Mouse (Mus musculus): ENCODE measurements around the gene Lancl2.

Gene Lancl2

DNA sequence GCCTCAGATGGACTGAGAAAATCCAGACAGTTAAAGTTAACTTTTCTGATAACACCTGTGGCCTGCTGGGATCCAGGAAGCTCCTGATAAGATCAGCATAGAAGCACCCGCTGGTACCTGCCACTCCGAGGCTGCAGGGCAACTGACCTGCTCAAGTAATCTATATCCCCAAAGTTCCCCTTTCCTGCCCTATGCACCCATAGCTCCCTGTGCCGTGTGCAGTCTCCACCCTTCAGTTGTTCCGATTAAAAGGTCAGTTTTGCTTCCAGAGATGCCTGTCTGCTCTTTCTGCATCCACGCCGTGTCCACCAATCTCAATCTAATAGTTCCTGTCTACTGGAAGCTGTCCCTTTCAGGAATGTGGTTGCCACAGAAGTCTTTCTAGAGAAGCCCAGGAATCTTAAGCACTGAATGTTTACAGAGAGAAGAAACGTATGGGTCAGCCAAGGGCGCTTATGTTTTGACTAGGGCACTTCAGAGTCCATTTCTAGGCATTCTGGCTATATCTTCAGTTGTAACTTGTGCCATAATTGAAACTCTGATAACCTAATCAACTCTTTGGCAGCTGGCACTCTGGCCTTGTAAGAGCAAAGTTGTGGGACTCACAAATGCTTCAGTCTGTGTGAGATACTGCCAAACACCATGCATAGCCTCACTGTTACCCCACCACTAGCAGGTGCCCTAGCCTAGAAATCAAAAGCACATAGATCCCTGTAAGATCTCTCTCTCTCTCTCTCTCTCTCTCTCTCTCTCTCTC is 65.0 kb downstream of the Lancl2 start:
- DNase-seq (ENCODE audit: low read depth, low spot score): no peak

DNA sequence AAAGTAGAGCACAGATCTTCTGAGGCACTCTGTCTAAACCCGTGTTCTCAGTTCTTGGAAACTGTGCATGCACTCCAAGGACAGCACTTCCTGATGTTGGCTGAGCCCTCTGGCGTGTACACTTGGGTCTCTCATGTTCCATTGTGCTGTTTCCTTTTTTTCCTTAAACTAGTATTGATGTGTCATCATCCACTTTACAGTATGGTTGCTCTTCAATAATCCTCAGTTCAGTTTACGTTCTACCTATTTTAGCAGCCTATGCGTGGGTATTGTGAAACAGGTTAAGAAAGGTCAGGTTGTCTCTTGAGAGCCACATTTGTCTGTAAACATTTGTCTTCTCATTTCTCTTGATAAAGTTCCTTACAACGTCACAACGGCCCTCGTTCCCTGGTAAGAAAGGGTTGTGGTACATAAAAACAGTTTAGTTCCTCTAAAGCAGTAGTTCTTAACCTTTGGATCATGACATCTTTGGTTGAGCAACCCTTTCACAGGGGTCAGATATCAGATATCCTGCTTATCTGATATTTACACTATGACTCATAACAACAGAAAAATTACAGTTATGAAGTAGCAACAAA is 66.7 kb downstream of the Lancl2 start:
- no peak for DNase-seq (ENCODE audit: low read depth, low spot score)

DNA sequence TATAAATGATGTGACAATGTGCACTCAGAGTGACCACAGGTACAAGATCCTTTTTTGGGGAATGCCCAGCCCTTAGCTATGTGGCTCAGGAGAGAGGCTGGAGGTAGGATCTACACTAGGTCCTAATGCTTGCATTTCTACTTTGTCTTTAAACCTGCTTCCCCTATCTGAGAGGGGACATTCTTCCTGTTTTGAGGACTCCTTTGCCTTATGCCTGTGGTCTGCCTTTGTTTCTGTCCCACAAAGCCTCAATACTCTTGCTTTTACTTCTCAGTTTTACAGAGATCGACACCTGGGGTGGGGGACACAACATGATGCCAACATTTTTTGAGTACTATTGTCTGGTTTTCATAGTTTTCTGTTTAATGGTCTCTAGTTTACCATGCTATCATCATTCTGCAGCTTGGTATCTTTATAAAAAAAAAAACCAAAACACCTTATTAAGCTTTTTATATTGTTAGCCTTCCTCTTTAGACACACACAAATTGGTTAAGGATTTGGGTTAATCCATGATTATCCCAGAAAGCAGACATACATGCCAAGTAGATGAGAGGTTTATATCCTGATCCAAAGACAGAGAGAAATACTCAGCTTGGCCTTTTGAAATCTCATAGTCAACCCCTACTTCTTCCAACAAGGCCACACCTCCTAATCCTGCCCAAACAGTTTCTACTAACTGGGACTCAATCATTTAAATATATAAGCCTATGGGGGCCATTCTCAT is 68.3 kb downstream of the Lancl2 start:
- no peak for DNase-seq (ENCODE audit: low read depth, low spot score)

DNA sequence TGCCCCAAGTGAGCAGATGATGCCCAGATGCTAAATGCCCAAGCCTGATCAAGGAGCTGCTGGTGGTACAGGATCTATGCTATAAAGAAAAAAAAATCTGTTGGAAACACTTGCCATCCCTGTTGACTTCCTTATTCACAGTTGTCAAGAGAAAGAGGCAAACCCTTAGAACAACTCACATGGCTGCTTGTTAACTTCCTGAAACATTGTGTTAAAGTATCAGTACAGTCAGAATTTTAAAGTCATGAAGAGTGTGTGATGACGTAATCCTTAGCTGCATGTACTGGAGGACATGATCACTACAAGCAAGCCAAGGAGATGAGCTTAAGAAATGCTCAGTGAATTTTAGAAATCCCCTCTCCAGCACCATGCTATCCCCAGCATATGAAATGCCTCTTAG is 71.5 kb downstream of the Lancl2 start:
- DNase-seq (ENCODE audit: low read depth, low spot score): no peak

DNA sequence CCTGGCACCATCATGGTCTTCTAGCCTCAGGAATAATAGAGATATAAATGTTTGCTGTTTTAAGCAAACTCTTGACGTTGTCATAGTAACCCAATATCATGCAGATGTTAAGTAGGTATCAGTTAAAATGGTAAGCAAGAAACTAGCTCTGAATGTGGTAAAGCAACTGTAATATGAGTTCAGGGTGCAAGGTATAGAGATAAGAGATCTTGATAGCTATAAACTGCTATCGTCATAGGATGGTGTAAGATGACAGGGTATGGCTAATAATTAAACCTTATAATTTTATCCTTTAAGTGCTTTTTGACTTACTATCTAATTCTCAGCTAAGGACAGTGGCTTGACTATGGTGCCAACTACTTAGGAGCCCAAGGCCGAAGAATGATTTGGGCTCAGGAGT is 78.0 kb downstream of the Lancl2 start:
- no peak for DNase-seq (ENCODE audit: low read depth, low spot score)

DNA sequence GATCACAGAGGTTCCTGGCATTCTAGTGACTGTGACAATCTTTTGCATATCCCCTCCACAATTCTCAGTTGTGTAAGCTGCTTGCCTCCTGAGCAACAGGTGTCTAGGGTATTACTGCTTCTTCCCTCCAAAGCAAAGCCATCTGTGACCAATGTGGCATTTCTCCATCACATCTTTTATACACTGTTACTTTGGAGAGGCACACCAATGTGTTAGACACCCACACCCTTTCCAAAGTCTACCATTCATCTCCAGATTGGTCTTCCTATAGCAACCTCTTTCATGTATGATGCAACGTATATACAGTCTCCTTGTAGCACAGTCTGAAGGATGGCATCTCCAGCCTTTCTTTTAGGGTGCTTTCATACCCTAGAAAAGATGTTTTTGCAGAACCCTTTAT is 80.3 kb downstream of the Lancl2 start:
- DNase-seq (ENCODE audit: low read depth, low spot score): no peak

DNA sequence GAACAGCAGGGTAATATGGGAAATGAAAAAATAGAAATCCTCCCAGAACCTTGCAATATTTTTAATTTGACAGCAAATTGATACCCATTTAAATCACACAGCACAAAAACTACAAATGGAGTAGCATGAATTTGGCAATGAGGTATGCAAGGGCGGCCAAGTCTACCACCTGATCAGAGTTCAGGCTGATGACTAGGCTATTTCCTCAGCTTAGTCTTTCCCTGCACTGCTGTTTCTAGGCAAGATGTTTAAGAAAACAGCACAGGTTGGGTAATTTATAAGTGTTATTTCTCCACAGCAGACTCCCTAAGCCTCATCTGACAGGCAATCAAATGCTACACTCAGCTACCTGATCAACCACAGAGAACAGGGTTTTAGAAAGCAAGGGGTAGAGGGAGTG is 81.9 kb downstream of the Lancl2 start:
- no peak for DNase-seq (ENCODE audit: low read depth, low spot score)

DNA sequence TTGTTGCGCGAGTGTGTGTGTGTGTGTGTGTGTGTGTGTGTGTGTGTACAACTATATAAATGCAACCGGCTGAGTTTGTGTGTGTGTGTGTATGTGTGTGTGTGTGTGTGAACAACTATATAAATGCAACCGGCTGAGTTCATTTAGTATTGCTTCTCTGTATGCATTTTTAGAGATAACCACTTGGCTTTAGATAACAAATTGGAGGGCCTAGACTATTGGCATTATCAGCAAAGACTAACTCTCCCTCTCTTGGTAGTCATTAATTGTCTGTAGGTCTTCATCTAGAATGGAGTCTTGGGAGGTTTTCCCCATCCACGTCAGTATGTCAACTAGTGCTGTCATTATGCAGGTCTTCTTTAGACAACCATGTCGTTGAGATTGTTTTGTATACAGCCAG is 85.0 kb downstream of the Lancl2 start:
- DNase-seq (ENCODE audit: low read depth, low spot score): no peak

All from mesoderm, embryonic 11.5 days (tissue).